Mouse (Mus musculus) MEL (cell line): ENCODE measurements around the gene Drc3.

Source experiments
- CTCF ChIP-seq, 3 experiments: IDR thresholded peaks in 2 of 3; conservative IDR thresholded peaks in 1 of 3; 2 replicates each; pipeline ENCODE4 v1.5.1; 2011 to 2012; ENCODE audit warnings: low read length in 3 of 3, low read depth in 2 of 3, mild to moderate bottlenecking in 2 of 3, improper control_type of control experiment in 1 of 3, inconsistent platforms in 1 of 3, mixed read lengths in 1 of 3, moderate library complexity in 1 of 3; ENCODE audit not compliant: control insufficient read depth in 1 of 3, insufficient read depth in 1 of 3, poor library complexity in 1 of 3, severe bottlenecking in 1 of 3
- E2F4 ChIP-seq: IDR thresholded peaks from 2 replicates; pipeline ENCODE4 v1.6.1; 2011; ENCODE audit warnings: low read depth, low read length, improper control_type of control experiment, borderline replicate concordance
- EP300 ChIP-seq, 2 experiments: IDR thresholded peaks; 2 replicates each; pipeline ENCODE4 v1.6.1; 2011; ENCODE audit warnings: improper control_type of control experiment in 2 of 2, low read length in 2 of 2, low read depth in 1 of 2, mild to moderate bottlenecking in 1 of 2
- GATA1 ChIP-seq: IDR thresholded peaks from 2 replicates; pipeline ENCODE4 v1.6.1; 2011; ENCODE audit warnings: low read depth, low read length, improper control_type of control experiment
- MAFK ChIP-seq: IDR thresholded peaks from 2 replicates; pipeline ENCODE4 v1.6.1; 2011; ENCODE audit warnings: low read depth, mild to moderate bottlenecking, low read length, improper control_type of control experiment, borderline replicate concordance
- NRF1 ChIP-seq: IDR thresholded peaks from 2 replicates; pipeline ENCODE4 v1.6.1; 2014; ENCODE audit warnings: low read depth, mild to moderate bottlenecking, inconsistent platforms, low read length, improper control_type of control experiment, moderate library complexity; ENCODE audit not compliant: poor library complexity, insufficient read depth, severe bottlenecking
- POLR2A ChIP-seq, 2 experiments: IDR thresholded peaks; 2 replicates each; pipeline ENCODE4 v1.6.1; 2011 to 2012; ENCODE audit warnings: low read length in 2 of 2, mild to moderate bottlenecking in 2 of 2, control low read depth in 1 of 2, improper control_type of control experiment in 1 of 2, low read depth in 1 of 2, moderate library complexity in 1 of 2; ENCODE audit not compliant: control insufficient read depth in 1 of 2, insufficient read depth in 1 of 2, poor library complexity in 1 of 2
- POLR2AphosphoS2 ChIP-seq: IDR thresholded peaks from 2 replicates; pipeline ENCODE4 v1.6.1; 2011; ENCODE audit warnings: low read length, improper control_type of control experiment
- TCF12 ChIP-seq: IDR thresholded peaks from 2 replicates; pipeline ENCODE4 v1.6.1; 2014; ENCODE audit warnings: low read depth, mild to moderate bottlenecking, inconsistent platforms, low read length, improper control_type of control experiment, moderate library complexity

GRCm38 (mm10) chr11:60334124-60334523, 19.0 kb upstream of the Drc3 start:
- TF ChIP-seq EP300 (IDR thresholded peaks at IDR 0.05; ENCODE audit: low read depth in 1 of 2, low read length in 2 of 2): no peak
- TF ChIP-seq E2F4: no peak
- TF ChIP-seq GATA1: no peak
- TF ChIP-seq POLR2A (IDR thresholded peaks at IDR 0.05; ENCODE audit: control insufficient read depth in 1 of 2, insufficient read depth in 1 of 2, low read depth in 1 of 2, low read length in 2 of 2, poor library complexity in 1 of 2): no peak
- no peak for TF ChIP-seq POLR2AphosphoS2
- no peak for TF ChIP-seq MAFK
- TF ChIP-seq NRF1: no peak
- no peak for TF ChIP-seq TCF12
- no peak for TF ChIP-seq CTCF (IDR thresholded peaks at IDR 0.05 in 2 of 3, conservative IDR thresholded peaks at IDR 0.05 in 1 of 3; ENCODE audit: control insufficient read depth in 1 of 3, insufficient read depth in 1 of 3, low read depth in 2 of 3, low read length in 3 of 3, poor library complexity in 1 of 3, severe bottlenecking in 1 of 3)
